Mouse (Mus musculus) limb, embryonic 15.5 days (tissue): Measurements from ENCODE around the gene Asap3. TPM values are rescaled to one million over a fixed set of nuclear protein-coding genes. Genes with fewer than 3 reads are reported as not detected.

Experiments
- ATAC-seq: fragments of 200-750 bp; cut with Nextera tagmentation; 2 replicates; pipeline ENCODE4 v1.8.0; 2017; ENCODE audit warnings: low read depth, moderate TSS enrichment; ENCODE audit not compliant: insufficient number of reproducible peaks, low FRiP score, low TSS enrichment
- H3K27ac ChIP-seq: fragments of 300-500 bp; sonication (generic); 2 replicates; pipeline ENCODE4 v1.5.1; 2015; ENCODE audit warnings: moderate library complexity, mild to moderate bottlenecking, inconsistent platforms
- H3K27me3 ChIP-seq: fragments of 300-500 bp; sonication (generic); 2 replicates; pipeline ENCODE4 v1.6.1; 2015; ENCODE audit warnings: inconsistent platforms
- H3K36me3 ChIP-seq: fragments of 300-500 bp; sonication (generic); 2 replicates; pipeline ENCODE4 v1.6.1; 2015; ENCODE audit warnings: inconsistent platforms
- H3K4me1 ChIP-seq: fragments of 300-500 bp; sonication (generic); 2 replicates; pipeline ENCODE4 v1.6.1; 2015; ENCODE audit warnings: inconsistent platforms
- H3K4me2 ChIP-seq: fragments of 300-500 bp; sonication (generic); 2 replicates; pipeline ENCODE4 v1.6.1; 2015; ENCODE audit warnings: mild to moderate bottlenecking, inconsistent platforms
- H3K4me3 ChIP-seq: fragments of 300-500 bp; sonication (generic); 2 replicates; pipeline ENCODE4 v1.5.1; 2015; ENCODE audit warnings: mild to moderate bottlenecking, inconsistent platforms
- H3K9ac ChIP-seq: fragments of 300-500 bp; sonication (generic); 2 replicates; pipeline ENCODE4 v1.6.1; 2015; ENCODE audit warnings: inconsistent platforms
- H3K9me3 ChIP-seq: fragments of 300-500 bp; sonication (generic); 2 replicates; pipeline ENCODE4 v1.6.1; 2016; ENCODE audit warnings: inconsistent platforms
- WGBS: fragments of 180-500 bp; shearing (Covaris S2); methylation state at CpG from one replicate; pipeline ENCODE4 v1.1.7; 2015; 5-methylcytosine and 5-hydroxymethylcytosine counted together
- polyA plus RNA-seq: library from polyadenylated mRNA; unstranded; fragments of >200 nt; fragmentation: Nextera tagmentation; extraction: Ambion mirVana; gene quantifications from 2 replicates; pipeline ENCODE4 v1.2.1, GENCODE M21; 2015

The Asap3 gene
- polyA plus RNA-seq, 1 experiment from 2014 or later = 19.0 TPM

DNA sequence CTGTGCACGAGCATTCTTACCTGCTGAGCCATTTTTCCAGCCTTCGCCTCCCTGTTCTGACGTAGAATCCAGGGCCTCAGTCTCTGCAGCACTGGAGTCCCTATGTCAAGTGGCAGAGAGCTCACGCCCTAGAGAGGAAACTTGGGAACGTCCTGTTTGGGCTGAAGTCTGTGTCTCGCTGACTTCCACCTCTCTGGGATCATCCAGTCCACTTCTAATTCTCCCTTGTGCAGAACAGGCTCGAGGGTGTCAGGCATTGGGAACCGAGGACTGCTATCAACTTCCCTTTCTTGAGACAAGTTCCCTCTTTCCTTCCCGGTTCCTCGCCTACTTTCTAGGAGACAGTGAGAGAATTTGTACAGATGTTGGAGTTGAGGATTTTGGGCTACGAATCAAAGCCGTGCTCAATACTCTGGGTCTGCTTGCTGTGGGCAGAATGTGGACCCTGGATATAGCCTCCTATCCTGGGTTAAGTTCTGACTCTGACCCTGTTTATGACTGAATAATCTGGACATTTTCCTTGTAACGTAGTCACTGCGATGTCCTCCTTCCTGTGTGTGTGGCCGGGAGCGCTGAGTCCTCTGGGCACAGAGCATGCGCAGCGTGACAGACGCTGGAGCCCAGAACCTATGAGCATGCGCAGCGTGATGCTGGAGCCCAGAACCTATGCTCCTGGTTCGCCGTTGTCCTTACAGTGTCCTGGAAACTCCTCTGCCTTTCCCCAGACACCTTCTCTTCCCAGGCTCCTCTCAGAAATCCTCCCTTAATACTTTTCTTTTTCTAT lies 18.7 kb downstream of the Asap3 start:
- Histone ChIP-seq H3K27ac (no peak overlapping the region; the same call in 1 of the 2 replicates), H3K36me3 (peaks cover 12% of the 10 kb centered on the region), H3K4me1 (peaks cover 18% of the 10 kb centered on the region), H3K4me2 (no peak overlapping the region), H3K9ac (no peak overlapping the region), H3K9me3 (no peaks in the 10 kb centered on the region), H3K4me3 (no peak overlapping the region), H3K27me3 (no peaks in the 10 kb centered on the region)
- ATAC-seq = no peak
- WGBS = 82% methylated on average over 23 of the region's 23 CpGs

DNA sequence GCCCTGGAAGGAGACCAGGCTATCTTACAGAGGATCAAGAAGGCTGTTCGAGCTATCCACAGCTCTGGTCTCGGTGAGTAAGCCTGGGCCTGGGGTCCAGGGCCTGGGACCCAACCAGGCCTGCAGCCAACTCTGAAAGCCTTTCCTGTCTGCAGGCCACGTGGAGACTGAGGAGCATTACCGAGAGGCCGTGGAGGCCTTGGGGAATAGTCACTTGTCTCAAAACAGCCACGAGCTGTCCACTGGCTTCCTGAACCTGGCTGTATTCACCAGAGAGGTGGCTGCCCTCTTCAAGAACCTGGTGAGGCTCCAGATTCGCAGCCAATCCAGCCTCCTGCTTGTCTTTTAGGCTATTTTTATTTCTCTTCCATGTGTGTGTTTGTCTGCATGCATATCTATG lies 21.2 kb downstream of the Asap3 start:
- no peak overlapping the region for H3K9ac ChIP-seq
- no peaks in the 10 kb centered on the region for H3K27me3 ChIP-seq
- H3K27ac ChIP-seq = no peak overlapping the region
- H3K9me3 ChIP-seq = no peaks in the 10 kb centered on the region
- peaks cover 5% of the 10 kb centered on the region for H3K4me1 ChIP-seq
- no peak for ATAC-seq
- H3K36me3 ChIP-seq = peaks cover 12% of the 10 kb centered on the region
- no peak overlapping the region for H3K4me3 ChIP-seq
- WGBS = 71% methylated on average over 7 of the region's 7 CpGs
- no peak overlapping the region for H3K4me2 ChIP-seq

GRCm38 (mm10) chr4:136228640-136229039 lies 22.5 kb downstream of the Asap3 start:
- 69% methylated on average over 5 of the region's 5 CpGs for WGBS
- Histone ChIP-seq H3K36me3 (peaks cover 16% of the 10 kb centered on the region), H3K4me2 (no peak overlapping the region), H3K4me1 (peaks cover 4% of the 10 kb centered on the region), H3K9ac (no peak overlapping the region), H3K9me3 (no peaks in the 10 kb centered on the region), H3K4me3 (no peak overlapping the region), H3K27me3 (no peaks in the 10 kb centered on the region), H3K27ac (no peak overlapping the region)
- 0 out of 2 replicates have a peak, but pooled peaks have one; percentile 11 for ATAC-seq

GRCm38 (mm10) chr4:136238669-136239068 lies 32.5 kb downstream of the Asap3 start:
- H3K4me2 ChIP-seq = peak overlapping the region; percentile 24; the same call in 1 of the 2 replicates
- H3K27ac ChIP-seq = no peak overlapping the region
- no peak overlapping the region for H3K9ac ChIP-seq
- 24% methylated on average over 13 of the region's 13 CpGs for WGBS
- H3K4me1 ChIP-seq = peaks cover 14% of the 10 kb centered on the region; the same call in 1 of the 2 replicates
- no peak overlapping the region for H3K4me3 ChIP-seq
- no peak for ATAC-seq
- H3K36me3 ChIP-seq = peaks cover 82% of the 10 kb centered on the region
- no peaks in the 10 kb centered on the region for H3K9me3 ChIP-seq
- peaks cover 48% of the 10 kb centered on the region for H3K27me3 ChIP-seq

DNA sequence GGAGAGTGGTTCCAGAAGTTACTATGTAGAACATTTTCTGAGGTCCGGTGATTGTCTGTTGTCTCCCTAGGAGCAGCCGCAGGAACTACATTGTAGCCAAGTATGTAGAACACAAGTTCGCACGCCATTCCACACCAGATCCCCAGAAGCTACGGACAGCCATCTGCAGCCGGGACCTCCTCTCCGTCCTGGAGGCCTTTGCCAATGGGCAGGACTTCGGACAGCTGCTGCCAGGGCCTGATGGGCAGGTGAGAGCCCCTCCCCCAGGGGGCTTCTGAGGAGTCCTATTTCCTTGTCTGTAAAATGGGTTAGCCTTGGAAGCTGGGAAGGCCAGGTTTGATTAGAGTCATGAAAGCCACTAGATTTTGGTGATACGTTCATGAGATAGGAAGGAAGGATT lies 32.9 kb downstream of the Asap3 start:
- Histone ChIP-seq H3K27ac (no peak overlapping the region), H3K4me3 (no peak overlapping the region), H3K9ac (no peak overlapping the region), H3K4me2 (no peak overlapping the region), H3K36me3 (peaks cover 82% of the 10 kb centered on the region), H3K4me1 (peaks cover 14% of the 10 kb centered on the region; the same call in 1 of the 2 replicates), H3K27me3 (peaks cover 48% of the 10 kb centered on the region), H3K9me3 (no peaks in the 10 kb centered on the region)
- 66% methylated on average over 9 of the region's 9 CpGs for WGBS
- no peak for ATAC-seq

GRCm38 (mm10) chr4:136239622-136240021 lies 33.5 kb downstream of the Asap3 start:
- Histone ChIP-seq H3K27me3 (peaks cover 49% of the 10 kb centered on the region), H3K4me2 (no peak overlapping the region), H3K9ac (no peak overlapping the region), H3K9me3 (no peaks in the 10 kb centered on the region), H3K4me1 (peaks cover 14% of the 10 kb centered on the region; the same call in 1 of the 2 replicates), H3K36me3 (peaks cover 82% of the 10 kb centered on the region), H3K4me3 (no peak overlapping the region), H3K27ac (no peak overlapping the region)
- no peak; the same call in 1 of the 2 replicates for ATAC-seq
- WGBS = 25% methylated on average over 8 of the region's 8 CpGs

DNA sequence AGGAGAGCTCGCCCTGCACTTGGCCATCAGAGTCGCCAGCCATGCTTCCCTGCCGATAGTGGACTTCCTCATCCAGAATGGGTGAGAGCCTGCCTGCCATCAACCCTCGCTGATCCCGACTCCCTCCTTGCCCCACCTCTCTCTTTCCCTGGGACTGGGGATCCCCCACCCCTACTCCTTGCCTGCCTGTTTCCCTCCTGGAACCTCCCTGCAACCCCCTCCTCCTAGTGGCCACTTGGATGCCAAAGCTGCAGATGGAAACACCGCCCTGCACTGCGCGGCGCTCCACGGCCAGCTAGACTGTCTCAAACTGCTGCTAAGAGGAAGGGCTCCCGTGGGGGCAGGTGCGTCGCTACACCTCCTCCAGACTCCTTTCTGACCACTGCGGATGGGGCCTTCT lies 34.0 kb downstream of the Asap3 start:
- Histone ChIP-seq H3K4me1 (peaks cover 14% of the 10 kb centered on the region; the same call in 1 of the 2 replicates), H3K36me3 (peaks cover 84% of the 10 kb centered on the region), H3K4me3 (no peak overlapping the region), H3K27ac (no peak overlapping the region), H3K4me2 (no peak overlapping the region), H3K9ac (no peak overlapping the region), H3K9me3 (no peaks in the 10 kb centered on the region), H3K27me3 (peaks cover 54% of the 10 kb centered on the region)
- 72% methylated on average over 14 of the region's 14 CpGs for WGBS
- no peak for ATAC-seq

GRCm38 (mm10) chr4:136240955-136241354 lies 34.8 kb downstream of the Asap3 start:
- H3K27me3 ChIP-seq = peaks cover 61% of the 10 kb centered on the region
- peaks cover 82% of the 10 kb centered on the region for H3K36me3 ChIP-seq
- no peak overlapping the region for H3K9ac ChIP-seq
- H3K4me2 ChIP-seq = no peak overlapping the region
- H3K27ac ChIP-seq = no peak overlapping the region
- WGBS = 63% methylated on average over 8 of the region's 8 CpGs
- H3K4me3 ChIP-seq = no peak overlapping the region
- H3K9me3 ChIP-seq = no peaks in the 10 kb centered on the region
- no peak for ATAC-seq
- H3K4me1 ChIP-seq = peaks cover 16% of the 10 kb centered on the region

DNA sequence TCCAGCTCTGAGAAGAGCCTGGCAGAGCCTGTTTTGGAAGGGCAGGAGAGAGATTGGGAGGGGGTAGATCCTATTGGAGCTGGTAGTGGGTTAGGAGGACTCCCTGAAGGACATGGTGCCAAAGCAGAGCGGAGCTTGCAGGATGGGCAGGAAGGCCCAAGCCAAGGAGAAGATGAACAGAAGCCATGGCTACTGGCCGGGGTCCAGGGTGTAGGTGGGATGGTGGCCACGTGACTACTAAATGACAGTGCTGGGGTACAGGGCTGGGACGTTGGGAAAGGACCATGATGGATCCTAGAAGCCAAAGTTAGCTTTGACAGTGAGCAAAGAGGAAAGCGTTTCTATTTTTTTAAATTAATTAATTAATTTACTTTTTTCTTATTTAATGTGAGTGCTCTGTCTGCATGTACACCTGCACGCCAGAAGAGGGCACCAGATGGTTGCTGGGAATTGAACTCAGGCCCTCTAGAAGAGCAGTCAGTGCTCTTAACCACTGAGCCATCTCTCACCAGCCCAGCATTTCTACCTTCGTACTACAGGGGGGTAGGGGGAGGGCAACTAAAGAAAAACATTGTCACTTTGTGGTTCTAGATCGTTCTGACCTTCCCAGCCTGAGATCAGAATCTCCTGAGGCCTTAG lies 36.0 kb downstream of the Asap3 start:
- Histone ChIP-seq H3K27ac (no peak overlapping the region), H3K9me3 (no peaks in the 10 kb centered on the region), H3K4me2 (no peak overlapping the region), H3K4me1 (peaks cover 28% of the 10 kb centered on the region), H3K4me3 (no peak overlapping the region), H3K27me3 (peaks cover 61% of the 10 kb centered on the region), H3K36me3 (peaks cover 74% of the 10 kb centered on the region), H3K9ac (no peak overlapping the region)
- 45% methylated on average over 8 of the region's 8 CpGs for WGBS
- ATAC-seq = no peak

DNA sequence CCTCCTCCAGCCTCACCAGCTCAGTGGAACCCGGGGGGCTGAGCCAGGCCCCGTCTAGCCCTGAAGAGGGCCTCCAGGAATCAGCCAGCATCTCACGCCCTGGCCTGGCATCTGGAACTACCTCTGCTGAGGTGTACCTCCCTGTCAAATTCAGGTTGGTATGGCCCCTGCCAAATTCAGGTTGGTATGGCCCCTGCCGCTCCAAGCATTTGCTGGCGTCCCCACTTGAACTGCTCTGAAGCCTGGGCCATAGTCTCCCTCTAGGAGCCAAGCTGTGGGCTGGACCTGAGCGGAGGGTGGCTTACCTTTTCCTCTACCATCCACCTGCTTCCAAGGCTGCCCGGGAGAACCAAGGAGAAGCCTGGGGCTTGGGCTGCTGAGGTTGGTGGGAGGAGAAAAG lies 36.6 kb downstream of the Asap3 start:
- H3K36me3 ChIP-seq = peaks cover 72% of the 10 kb centered on the region
- no peak for ATAC-seq
- 81% methylated on average over 7 of the region's 7 CpGs for WGBS
- H3K9me3 ChIP-seq = no peaks in the 10 kb centered on the region
- no peak overlapping the region for H3K9ac ChIP-seq
- H3K4me3 ChIP-seq = no peak overlapping the region
- peaks cover 33% of the 10 kb centered on the region for H3K4me1 ChIP-seq
- no peak overlapping the region for H3K4me2 ChIP-seq
- H3K27me3 ChIP-seq = peaks cover 60% of the 10 kb centered on the region
- H3K27ac ChIP-seq = no peak overlapping the region

DNA sequence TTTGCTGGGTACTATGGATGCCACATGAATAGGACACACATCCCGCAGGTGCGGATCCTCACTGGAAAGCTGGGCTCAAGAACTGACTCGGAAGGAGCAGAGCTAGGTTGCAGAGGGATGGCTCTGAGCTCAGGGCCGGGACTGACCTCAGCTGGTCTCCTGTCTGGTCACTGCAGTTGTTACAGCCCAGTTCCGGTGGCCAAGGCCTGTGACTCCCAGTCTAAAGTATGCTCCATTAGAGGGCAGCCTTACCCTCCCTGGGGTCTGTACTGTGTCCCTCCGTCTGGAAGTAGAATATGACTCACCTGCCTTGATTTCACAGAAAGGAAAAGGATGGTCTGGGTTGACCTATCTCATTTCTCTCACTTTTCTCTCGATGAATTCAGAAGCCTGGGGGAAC lies 38.0 kb downstream of the Asap3 start:
- H3K27me3 ChIP-seq = peaks cover 60% of the 10 kb centered on the region

DNA sequence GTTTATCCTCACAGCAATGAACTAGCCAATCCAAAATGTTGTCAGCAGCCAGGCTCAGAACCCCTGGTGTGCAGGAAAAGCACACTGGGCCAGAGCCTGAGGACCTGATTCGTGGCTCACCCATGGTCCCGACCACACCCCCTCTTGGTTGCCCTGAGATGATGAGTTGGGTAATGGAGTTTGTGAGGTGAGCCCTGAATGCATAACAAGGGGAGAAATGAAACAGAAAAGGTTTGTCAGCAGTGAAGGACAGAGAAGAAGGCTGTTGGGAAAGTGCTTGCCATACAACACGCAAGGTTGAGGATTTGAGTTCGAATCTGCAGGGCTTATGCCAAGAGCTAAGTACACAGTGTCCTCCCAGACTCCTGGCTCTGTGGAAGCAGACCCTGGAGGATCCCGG lies 39.5 kb downstream of the Asap3 start:
- no peak overlapping the region for H3K9ac ChIP-seq
- peaks cover 60% of the 10 kb centered on the region for H3K27me3 ChIP-seq
- H3K36me3 ChIP-seq = peaks cover 45% of the 10 kb centered on the region
- H3K4me3 ChIP-seq = no peak overlapping the region
- no peaks in the 10 kb centered on the region for H3K9me3 ChIP-seq
- no peak overlapping the region for H3K27ac ChIP-seq
- no peak for ATAC-seq
- peaks cover 45% of the 10 kb centered on the region for H3K4me1 ChIP-seq
- no peak overlapping the region for H3K4me2 ChIP-seq
- 46% methylated on average over 5 of the region's 5 CpGs for WGBS

More for the DNA sequence above, 38.0 kb downstream of the Asap3 start:
- Histone ChIP-seq H3K4me3 (no peak overlapping the region), H3K4me2 (no peak overlapping the region), H3K9me3 (no peaks in the 10 kb centered on the region), H3K36me3 (peaks cover 59% of the 10 kb centered on the region), H3K4me1 (peaks cover 37% of the 10 kb centered on the region), H3K27ac (no peak overlapping the region), H3K9ac (no peak overlapping the region)
- 59% methylated on average over 7 of the region's 7 CpGs for WGBS
- ATAC-seq = no peak
